Mouse (Mus musculus): ENCODE measurements around the gene Plpp3. TPM values are rescaled to one million over a fixed set of nuclear protein-coding genes. Genes with fewer than 3 reads are reported as not detected.
A peak's percentile ranks its signal among the peaks of the same experiment; 100 is the strongest.

Plpp3 gene
- polyA plus RNA-seq, 1 experiment from 2014 or later = 66.4 TPM

- Histone ChIP-seq H3K9me3 (no peaks in the 10 kb centered on the region), H3K9ac (replicated peaks) (no peak overlapping the region), H3K27me3 (no peaks in the 10 kb centered on the region), H3K4me2 (replicated peaks) (no peak overlapping the region), H3K36me3 (peaks cover 29% of the 10 kb centered on the region), H3K4me1 (peaks cover 41% of the 10 kb centered on the region), H3K4me3 (no peak overlapping the region), H3K27ac (replicated peaks) (no peak overlapping the region)
- WGBS = 61% methylated on average over 8 of the region's 8 CpGs
- 0 out of 2 replicates have a peak, but pooled peaks have one; percentile 19 for ATAC-seq (ENCODE audit: low FRiP score, low read depth)
Measured at GRCm38 (mm10) chr4:105206995-105207394, 49.8 kb downstream of the Plpp3 start.

GRCm38 (mm10) chr4:105207641-105208040, 50.5 kb downstream of the Plpp3 start:
- Histone ChIP-seq H3K4me2 (replicated peaks) (no peak overlapping the region), H3K9ac (replicated peaks) (no peak overlapping the region), H3K9me3 (no peaks in the 10 kb centered on the region), H3K27me3 (no peaks in the 10 kb centered on the region), H3K4me1 (peaks cover 36% of the 10 kb centered on the region), H3K4me3 (no peak overlapping the region), H3K27ac (replicated peaks) (no peak overlapping the region), H3K36me3 (peaks cover 33% of the 10 kb centered on the region)
- WGBS = 94% methylated on average over 4 of the region's 4 CpGs
- no peak for ATAC-seq (ENCODE audit: low FRiP score, low read depth)

GRCm38 (mm10) chr4:105208977-105209376, 51.8 kb downstream of the Plpp3 start:
- H3K27me3 ChIP-seq = no peaks in the 10 kb centered on the region
- H3K36me3 ChIP-seq = peaks cover 39% of the 10 kb centered on the region
- no peak overlapping the region for H3K4me3 ChIP-seq
- H3K9ac ChIP-seq (replicated peaks) = no peak overlapping the region
- H3K4me2 ChIP-seq (replicated peaks) = no peak overlapping the region
- H3K27ac ChIP-seq (replicated peaks) = no peak overlapping the region
- peaks cover 27% of the 10 kb centered on the region for H3K4me1 ChIP-seq
- WGBS = 97% methylated on average over 5 of the region's 5 CpGs
- no peak for ATAC-seq (ENCODE audit: low FRiP score, low read depth)
- H3K9me3 ChIP-seq = no peaks in the 10 kb centered on the region

GRCm38 (mm10) chr4:105213314-105213713, 56.2 kb downstream of the Plpp3 start:
- peaks cover 47% of the 10 kb centered on the region for H3K36me3 ChIP-seq
- no peak for ATAC-seq (ENCODE audit: low FRiP score, low read depth)
- no peak overlapping the region for H3K4me3 ChIP-seq
- no peak overlapping the region for H3K4me2 ChIP-seq (replicated peaks)
- no peaks in the 10 kb centered on the region for H3K4me1 ChIP-seq
- no peaks in the 10 kb centered on the region for H3K9me3 ChIP-seq
- H3K27me3 ChIP-seq = no peaks in the 10 kb centered on the region
- no peak overlapping the region for H3K27ac ChIP-seq (replicated peaks)
- no peak overlapping the region for H3K9ac ChIP-seq (replicated peaks)

- H3K36me3 ChIP-seq = peaks cover 42% of the 10 kb centered on the region
- ATAC-seq (ENCODE audit: low FRiP score, low read depth) = no peak
Measured at GRCm38 (mm10) chr4:105214438-105214837, 57.3 kb downstream of the Plpp3 start.

GRCm38 (mm10) chr4:105215726-105216410, 58.7 kb downstream of the Plpp3 start:
- Histone ChIP-seq H3K9ac (replicated peaks) (no peak overlapping the region), H3K9me3 (no peaks in the 10 kb centered on the region)

More at GRCm38 (mm10) chr4:105214438-105214837, 57.3 kb downstream of the Plpp3 start:
- Histone ChIP-seq H3K4me3 (no peak overlapping the region), H3K9ac (replicated peaks) (no peak overlapping the region), H3K9me3 (no peaks in the 10 kb centered on the region), H3K27me3 (no peaks in the 10 kb centered on the region), H3K4me1 (0 out of 2 replicates have a peak, but pooled peaks cover 6% of the 10 kb centered on the region), H3K4me2 (replicated peaks) (no peak overlapping the region), H3K27ac (replicated peaks) (no peak overlapping the region)
- 97% methylated on average over 1 of the region's 1 CpGs for WGBS

GRCm38 (mm10) chr4:105218202-105218601, 61.1 kb downstream of the Plpp3 start:
- no peak overlapping the region for H3K4me2 ChIP-seq (replicated peaks)
- no peak for ATAC-seq (ENCODE audit: low FRiP score, low read depth)
- no peak overlapping the region for H3K4me3 ChIP-seq
- peaks cover 53% of the 10 kb centered on the region for H3K36me3 ChIP-seq
- H3K27me3 ChIP-seq = no peaks in the 10 kb centered on the region
- no peak overlapping the region for H3K9ac ChIP-seq (replicated peaks)
- H3K27ac ChIP-seq (replicated peaks) = no peak overlapping the region
- H3K9me3 ChIP-seq = no peaks in the 10 kb centered on the region
- H3K4me1 ChIP-seq = 0 out of 2 replicates have a peak, but pooled peaks cover 6% of the 10 kb centered on the region
- 79% methylated on average over 10 of the region's 10 CpGs for WGBS

More at GRCm38 (mm10) chr4:105215726-105216410, 58.7 kb downstream of the Plpp3 start:
- Histone ChIP-seq H3K4me2 (replicated peaks) (no peak overlapping the region), H3K4me3 (no peak overlapping the region), H3K27ac (replicated peaks) (no peak overlapping the region), H3K36me3 (peaks cover 46% of the 10 kb centered on the region), H3K4me1 (0 out of 2 replicates have a peak, but pooled peaks cover 6% of the 10 kb centered on the region), H3K27me3 (no peaks in the 10 kb centered on the region)
- no peak for ATAC-seq (ENCODE audit: low FRiP score, low read depth)
- WGBS = 89% methylated on average over 12 of the region's 12 CpGs

GRCm38 (mm10) chr4:105219316-105219715, 62.2 kb downstream of the Plpp3 start:
- Histone ChIP-seq H3K9ac (replicated peaks) (no peak overlapping the region), H3K27me3 (no peaks in the 10 kb centered on the region), H3K36me3 (peaks cover 58% of the 10 kb centered on the region), H3K4me2 (replicated peaks) (no peak overlapping the region), H3K4me1 (0 out of 2 replicates have a peak, but pooled peaks cover 6% of the 10 kb centered on the region), H3K9me3 (no peaks in the 10 kb centered on the region), H3K27ac (replicated peaks) (no peak overlapping the region), H3K4me3 (no peak overlapping the region)
- no peak for ATAC-seq (ENCODE audit: low FRiP score, low read depth)
- WGBS = 84% methylated on average over 13 of the region's 13 CpGs

GRCm38 (mm10) chr4:105220849-105221248, 63.7 kb downstream of the Plpp3 start:
- WGBS = 89% methylated on average over 3 of the region's 3 CpGs
- Histone ChIP-seq H3K9me3 (no peaks in the 10 kb centered on the region), H3K4me3 (no peak overlapping the region)

GRCm38 (mm10) chr4:105221256-105221840, 64.2 kb downstream of the Plpp3 start:
- H3K4me2 ChIP-seq (replicated peaks) = no peak overlapping the region
- no peaks in the 10 kb centered on the region for H3K9me3 ChIP-seq
- H3K4me3 ChIP-seq = no peak overlapping the region
- H3K27ac ChIP-seq (replicated peaks) = no peak overlapping the region
- no peak overlapping the region for H3K9ac ChIP-seq (replicated peaks)
- no peak for ATAC-seq (ENCODE audit: low FRiP score, low read depth)
- no peaks in the 10 kb centered on the region for H3K27me3 ChIP-seq
- H3K4me1 ChIP-seq = 0 out of 2 replicates have a peak, but pooled peaks cover 6% of the 10 kb centered on the region
- H3K36me3 ChIP-seq = peaks cover 60% of the 10 kb centered on the region
- WGBS = 87% methylated on average over 11 of the region's 11 CpGs

More at GRCm38 (mm10) chr4:105220849-105221248, 63.7 kb downstream of the Plpp3 start:
- Histone ChIP-seq H3K27me3 (no peaks in the 10 kb centered on the region), H3K4me2 (replicated peaks) (no peak overlapping the region), H3K9ac (replicated peaks) (no peak overlapping the region), H3K4me1 (0 out of 2 replicates have a peak, but pooled peaks cover 6% of the 10 kb centered on the region), H3K27ac (replicated peaks) (no peak overlapping the region), H3K36me3 (peaks cover 59% of the 10 kb centered on the region)
- ATAC-seq (ENCODE audit: low FRiP score, low read depth) = no peak; the same call in 1 of the 2 replicates

- Histone ChIP-seq H3K4me1 (0 out of 2 replicates have a peak, but pooled peaks cover 6% of the 10 kb centered on the region), H3K9ac (replicated peaks) (no peak overlapping the region), H3K4me3 (no peak overlapping the region), H3K9me3 (no peaks in the 10 kb centered on the region), H3K27me3 (no peaks in the 10 kb centered on the region), H3K36me3 (peaks cover 77% of the 10 kb centered on the region), H3K4me2 (replicated peaks) (no peak overlapping the region), H3K27ac (replicated peaks) (no peak overlapping the region)
- ATAC-seq (ENCODE audit: low FRiP score, low read depth) = no peak
- 85% methylated on average over 5 of the region's 5 CpGs for WGBS
Measured at GRCm38 (mm10) chr4:105223101-105223924, 66.2 kb downstream of the Plpp3 start.

- Histone ChIP-seq H3K4me3 (no peak overlapping the region), H3K27ac (replicated peaks) (no peak overlapping the region)
- WGBS = 56% methylated on average over 4 of the region's 4 CpGs
Measured at GRCm38 (mm10) chr4:105223925-105224300, 66.8 kb downstream of the Plpp3 start.

More at GRCm38 (mm10) chr4:105223925-105224300, 66.8 kb downstream of the Plpp3 start:
- Histone ChIP-seq H3K27me3 (no peaks in the 10 kb centered on the region), H3K9me3 (no peaks in the 10 kb centered on the region), H3K4me2 (replicated peaks) (no peak overlapping the region), H3K4me1 (0 out of 2 replicates have a peak, but pooled peaks cover 3% of the 10 kb centered on the region), H3K9ac (replicated peaks) (no peak overlapping the region), H3K36me3 (peaks cover 83% of the 10 kb centered on the region)
- ATAC-seq (ENCODE audit: low FRiP score, low read depth) = no peak

All from midbrain, embryonic 12.5 days (tissue).